Mouse (Mus musculus): ENCODE data around the gene Olfr727. TPM values are rescaled to one million over a fixed set of nuclear protein-coding genes. Genes with fewer than 3 reads are reported as not detected.

Olfr727 gene
- polyA plus RNA-seq (2012; rRNA removed; ENCODE audit: low replicate concordance), result not detected in 2 replicates

DNA sequence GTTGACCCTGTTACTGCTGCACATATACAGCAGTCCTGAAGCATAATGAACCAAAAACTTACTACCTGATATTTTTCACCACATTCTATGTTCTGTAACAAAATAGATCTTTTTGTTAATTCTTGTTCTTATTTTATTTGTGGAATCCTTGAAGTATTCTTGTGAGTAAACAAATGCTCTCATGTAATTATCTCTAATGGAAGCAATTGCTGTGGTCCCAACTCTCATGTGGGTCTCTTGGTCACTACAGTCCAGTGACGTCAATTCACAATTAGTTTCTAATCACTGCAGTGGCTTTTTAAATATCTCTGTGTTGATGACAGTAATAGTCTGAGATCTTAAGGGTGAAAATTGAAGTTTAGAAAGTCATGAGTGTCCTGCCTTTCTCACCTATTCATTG is at the start of gene Olfr727:
Olfr727 (plus strand) TSS at position 301 of the 400 bp plus-strand sequence.

GRCm38 (mm10) chr14:50090853-50091252 is 32.1 kb upstream of the Olfr727 start, which contains the start of gene Olfr726:
TSS of gene Olfr726 (minus strand) at chr14:50090953.

DNA sequence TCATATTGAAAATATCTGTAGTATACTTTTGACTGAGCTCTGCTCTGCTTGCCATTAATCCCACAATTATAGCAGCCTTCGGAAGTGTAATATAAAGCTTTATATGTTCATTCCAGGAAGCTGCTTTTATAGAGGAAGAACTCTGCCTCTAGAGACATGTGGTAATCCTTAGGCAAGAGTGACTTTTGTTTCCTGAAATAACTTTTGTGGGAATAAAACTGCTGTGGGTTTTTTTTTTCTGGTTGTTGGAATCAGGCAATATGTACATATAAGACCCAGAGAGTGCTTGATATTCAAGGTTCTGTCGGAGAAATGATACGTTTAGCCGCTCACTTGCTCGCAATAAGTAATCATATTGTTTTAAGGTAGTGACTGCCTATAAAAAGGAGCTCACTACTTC is 19.6 kb downstream of the Olfr727 start, which contains the start of gene Olfr728:
Olfr728 (minus strand) TSS at position 101 of the 400 bp plus-strand sequence.

GRCm38 (mm10) chr14:50152810-50153209 is 29.8 kb downstream of the Olfr727 start, which contains the start of gene Olfr729:
TSS of gene Olfr729 (minus strand) at chr14:50152910.

Other genes starting within 250 kb of the Olfr727 start
- not detected in 2 replicates for gene Olfr722, start 221.2 kb upstream of the Olfr727 start, polyA plus RNA-seq (2012; rRNA removed; ENCODE audit: low replicate concordance)
- gene Olfr723, start 191.4 kb upstream of the Olfr727 start, polyA plus RNA-seq (2012; rRNA removed; ENCODE audit: low replicate concordance), result not detected in 2 replicates
- gene Olfr724, start 159.9 kb upstream of the Olfr727 start, polyA plus RNA-seq (2012; rRNA removed; ENCODE audit: low replicate concordance), result not detected in 2 replicates
- gene Olfr725, start 82.8 kb upstream of the Olfr727 start, polyA plus RNA-seq (2012; rRNA removed; ENCODE audit: low replicate concordance), result not detected in 2 replicates
- not detected in 2 replicates for gene Olfr726, start 32.2 kb upstream of the Olfr727 start, polyA plus RNA-seq (2012; rRNA removed; ENCODE audit: low replicate concordance)
- gene Olfr728, start 19.5 kb downstream of the Olfr727 start, polyA plus RNA-seq (2012; rRNA removed; ENCODE audit: low replicate concordance), result not detected in 2 replicates
- not detected in 2 replicates for gene Olfr729, start 29.7 kb downstream of the Olfr727 start, polyA plus RNA-seq (2012; rRNA removed; ENCODE audit: low replicate concordance)
- 0.04 TPM in 1 of 2 replicates, not detected in the other for gene Olfr730, start 65.0 kb downstream of the Olfr727 start, polyA plus RNA-seq (2012; rRNA removed; ENCODE audit: low replicate concordance)
- not detected in 2 replicates for gene Olfr731, start 118.7 kb downstream of the Olfr727 start, polyA plus RNA-seq (2012; rRNA removed; ENCODE audit: low replicate concordance)
- 0.03 TPM in 1 of 2 replicates, not detected in the other for gene Olfr732, start 161.0 kb downstream of the Olfr727 start, polyA plus RNA-seq (2012; rRNA removed; ENCODE audit: low replicate concordance)
- 0.20 and 0.50 TPM in 2 replicates for gene Olfr733, start 178.3 kb downstream of the Olfr727 start, polyA plus RNA-seq (2012; rRNA removed; ENCODE audit: low replicate concordance)
- 0.11 TPM in 1 of 2 replicates, not detected in the other for gene Olfr734, start 203.6 kb downstream of the Olfr727 start, polyA plus RNA-seq (2012; rRNA removed; ENCODE audit: low replicate concordance)
- gene Olfr735, start 225.7 kb downstream of the Olfr727 start, polyA plus RNA-seq (2012; rRNA removed; ENCODE audit: low replicate concordance), result 0.21 and 0.23 TPM in 2 replicates
- gene Tlr11, start 234.7 kb downstream of the Olfr727 start, polyA plus RNA-seq (2012; rRNA removed; ENCODE audit: low replicate concordance), result 0.76 and 0.91 TPM in 2 replicates